Mouse (Mus musculus) C2C12 (cell line): ENCODE results near the gene Elovl5.

Experiments
- CEBPB ChIP-seq: IDR thresholded peaks from one replicate; pipeline ENCODE4 v1.6.1; 2011; ENCODE audit warnings: low read depth, mild to moderate bottlenecking, control low read depth, moderate library complexity
- CTCF ChIP-seq: IDR thresholded peaks from one replicate; pipeline ENCODE4 v1.5.1; 2011; ENCODE audit not compliant: control insufficient read depth, insufficient read depth, insufficient read length
- FOSL1 ChIP-seq: IDR thresholded peaks from one replicate; pipeline ENCODE4 v1.8.0; 2011; ENCODE audit warnings: mild to moderate bottlenecking, low read length; ENCODE audit not compliant: poor library complexity, insufficient read depth, severe bottlenecking
- MAX ChIP-seq: IDR thresholded peaks from one replicate; pipeline ENCODE4 v1.6.1; 2011; ENCODE audit warnings: mild to moderate bottlenecking, control low read depth
- USF1 ChIP-seq: IDR thresholded peaks from one replicate; pipeline ENCODE4 v1.6.1; 2011; ENCODE audit warnings: low read depth, mild to moderate bottlenecking, control low read depth, moderate library complexity

DNA sequence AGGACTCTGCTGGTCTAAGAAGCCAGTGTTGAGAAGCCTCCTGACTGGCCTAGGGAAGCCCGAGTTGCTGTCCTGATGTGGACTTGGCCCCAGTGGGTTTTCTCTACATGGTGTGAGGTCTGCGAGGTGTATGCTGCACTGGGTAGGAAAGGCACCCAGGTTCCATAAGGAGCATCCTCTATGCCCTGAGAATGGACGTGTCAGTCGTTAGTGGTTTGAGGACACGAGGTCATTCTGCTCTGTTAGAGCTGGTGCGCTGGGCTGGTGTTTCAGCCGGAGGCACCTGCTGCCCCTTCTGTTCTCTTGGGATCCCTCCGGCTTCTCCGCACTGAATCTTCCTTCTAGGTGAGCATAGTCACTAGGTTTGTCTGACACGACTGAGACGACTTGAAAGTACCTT is 7.0 kb downstream of the Elovl5 start:
- TF ChIP-seq CTCF (no peak), USF1 (no peak), MAX (no peak), CEBPB (no peak), FOSL1 (no peak)
